ENCODE assay signal across 12 mouse cellular contexts in the genomic region with DNA sequence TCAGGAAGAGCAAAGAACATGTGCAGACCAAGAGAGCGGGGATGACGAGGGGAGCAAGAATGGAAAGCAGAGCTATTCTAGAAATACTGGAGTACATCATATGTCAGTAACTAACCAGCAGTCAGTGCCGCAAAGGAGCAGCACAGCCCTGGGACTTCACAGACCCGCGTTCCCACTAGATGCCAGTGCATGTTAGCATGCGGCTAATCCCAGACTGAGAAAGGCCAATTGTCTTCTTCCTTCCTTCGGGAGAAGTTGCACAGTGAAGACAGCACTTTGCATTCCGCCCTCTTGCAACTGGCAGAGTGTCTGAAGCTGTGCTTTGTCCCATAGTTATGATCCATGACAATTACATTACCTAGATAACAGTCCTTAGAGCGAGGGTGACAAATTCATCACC.
"Had no signal": no experiment of that assay in that cellular context is flagged by ENCODE, and none has a peak within 500 bp of the region (broad histone marks: within the 10 kb centered on the region; RNA-seq: fewer than 3 reads in every experiment).

No protein-coding gene starts in this region.

- H3K36me3 ChIP-seq: intestine, embryonic 15.5 days; limb, embryonic 13.5 days had no signal

- ATAC-seq: intestine, embryonic 15.5 days had no signal

- H3K4me2 ChIP-seq: intestine, embryonic 15.5 days; limb, embryonic 13.5 days had no signal

- H3K4me3 ChIP-seq: intestine, embryonic 15.5 days; layer of hippocampus, adult 2 months; limb, embryonic 13.5 days had no signal

- H3K27ac ChIP-seq: intestine, embryonic 15.5 days; layer of hippocampus, adult 2 months; limb, embryonic 13.5 days; liver, embryonic 14.5 days had no signal

- DNase-seq: kidney, adult 18-20 months; kidney, postnatal 10 days; kidney, postnatal 4 days; left cerebral cortex, postnatal 4 days; lung, adult 18-20 months; retina, postnatal 1 day; right cerebral cortex, postnatal 14 days; thymus, postnatal 36 days had no signal

- H3K9ac ChIP-seq: intestine, embryonic 15.5 days; limb, embryonic 13.5 days; liver, embryonic 14.5 days had no signal

- H3K27me3 ChIP-seq: intestine, embryonic 15.5 days had no signal

- H3K4me1 ChIP-seq: intestine, embryonic 15.5 days had no signal

- H3K9me3 ChIP-seq: intestine, embryonic 15.5 days; limb, embryonic 13.5 days had no signal
